Mouse (Mus musculus) liver, postnatal 0 days (tissue): Measurements from ENCODE around the gene Traf7. TPM values are rescaled to one million over a fixed set of nuclear protein-coding genes. Genes with fewer than 3 reads are reported as not detected.

Source experiments
- ATAC-seq: fragments of 200-750 bp; cut with Nextera tagmentation; 2 replicates; pipeline ENCODE4 v1.8.0; 2017; ENCODE audit warnings: mild to moderate bottlenecking, moderate library complexity
- DNase-seq: peaks from one replicate; pipeline ENCODE4 v3.0.0-alpha.2; 2016
- H3K27ac ChIP-seq: fragments of 300-500 bp; sonication (generic); 2 replicates; pipeline ENCODE4 v1.5.1; 2014; ENCODE audit warnings: antibody characterized with exemption, moderate library complexity, mild to moderate bottlenecking, low read depth
- H3K27me3 ChIP-seq: fragments of 300-500 bp; sonication (generic); 2 replicates; pipeline ENCODE4 v1.6.1; 2014; ENCODE audit warnings: low read length, control low read depth, mixed read lengths; ENCODE audit not compliant: insufficient read depth
- H3K36me3 ChIP-seq: fragments of 300-500 bp; sonication (generic); replicated peaks from 2 replicates; pipeline ENCODE4 v1.6.1; 2014; ENCODE audit warnings: mild to moderate bottlenecking, control low read depth, low read length, moderate library complexity, mixed read lengths; ENCODE audit not compliant: insufficient read depth
- H3K4me1 ChIP-seq: fragments of 300-500 bp; sonication (generic); 2 replicates; pipeline ENCODE4 v1.6.1; 2014; ENCODE audit warnings: antibody characterized with exemption, mild to moderate bottlenecking, control low read depth; ENCODE audit not compliant: insufficient read depth
- H3K4me2 ChIP-seq: fragments of 300-500 bp; sonication (generic); 2 replicates; pipeline ENCODE4 v1.6.1; 2014; ENCODE audit warnings: low read depth, mild to moderate bottlenecking, low read length, moderate library complexity, mixed read lengths
- H3K4me3 ChIP-seq: fragments of 300-500 bp; sonication (generic); 2 replicates; pipeline ENCODE4 v1.5.1; 2014; ENCODE audit warnings: low read depth, low read length
- H3K9ac ChIP-seq: fragments of 300-500 bp; sonication (generic); replicated peaks from 2 replicates; pipeline ENCODE4 v1.6.1; 2014; ENCODE audit warnings: mild to moderate bottlenecking, moderate library complexity
- H3K9me3 ChIP-seq: fragments of 300-500 bp; sonication (generic); 2 replicates; pipeline ENCODE4 v1.6.1; 2016; ENCODE audit warnings: mild to moderate bottlenecking, control low read depth, low read length, mixed read lengths
- CTCF ChIP-seq: sonication (generic); IDR thresholded peaks from 2 replicates; pipeline ENCODE4 v1.5.1; 2016; ENCODE audit warnings: antibody characterized with exemption, low read depth
- EP300 ChIP-seq: IDR thresholded peaks from 2 replicates; pipeline ENCODE4 v1.6.1; 2016; ENCODE audit warnings: antibody characterized with exemption, low read depth, mild to moderate bottlenecking
- whole genome bisulfite sequencing: fragments of 180-500 bp; shearing (Covaris S2); extraction: QIAGEN DNeasy Blood & Tissue Kit; methylation state at CpG from one replicate; pipeline ENCODE4 v1.1.7; 2014; ENCODE audit not compliant: insufficient replicate concordance; 5-methylcytosine and 5-hydroxymethylcytosine counted together
- polyA plus RNA-seq: library from polyadenylated mRNA; unstranded; fragments of >200 nt; fragmentation: Nextera tagmentation; extraction: Ambion mirVana; gene quantifications from 2 replicates; pipeline ENCODE4 v1.2.1, GENCODE M21; 2015

Traf7 gene
- polyA plus RNA-seq, 1 experiment from 2014 or later, result 17.2 TPM

DNA sequence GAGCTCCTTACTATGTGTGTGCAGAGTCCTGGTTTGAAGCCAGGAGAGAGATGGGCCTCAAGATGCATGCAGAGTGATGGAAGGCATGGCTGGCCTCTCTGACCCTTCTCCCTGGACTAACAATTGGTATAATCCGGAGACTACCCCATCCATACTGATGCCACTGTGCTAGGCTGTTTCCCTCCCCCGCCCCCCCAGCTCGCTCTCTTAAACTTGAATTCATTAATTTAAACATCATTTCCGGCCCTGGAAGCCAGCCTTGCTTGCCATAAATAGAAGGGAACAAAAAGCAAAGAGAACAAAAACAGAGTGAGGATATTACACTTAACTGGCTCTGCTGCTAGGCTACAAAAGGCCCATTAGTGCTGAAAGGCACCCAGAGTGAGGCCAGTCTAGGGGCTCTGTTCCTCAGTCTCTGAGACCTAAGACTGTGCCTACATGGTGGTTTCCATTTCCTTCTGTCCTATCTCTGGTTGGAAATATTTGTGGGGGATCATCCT, 30.9 kb upstream of the Traf7 start:
- no peak overlapping the region for H3K4me2 ChIP-seq
- H3K27ac ChIP-seq, result peak overlapping the region; percentile 67
- H3K27me3 ChIP-seq, result no peaks in the 10 kb centered on the region
- H3K9me3 ChIP-seq, result no peaks in the 10 kb centered on the region
- H3K9ac ChIP-seq, result no peak overlapping the region
- 62% methylated on average over 4 of the region's 4 CpGs for WGBS
- DNase-seq (no peak), ATAC-seq (no peak)
- no peaks in the 10 kb centered on the region for H3K36me3 ChIP-seq
- TF ChIP-seq EP300 (no peak), CTCF (no peak)
- H3K4me3 ChIP-seq, result no peak overlapping the region
- H3K4me1 ChIP-seq, result peaks cover 3% of the 10 kb centered on the region; the same call in 1 of the 2 replicates

DNA sequence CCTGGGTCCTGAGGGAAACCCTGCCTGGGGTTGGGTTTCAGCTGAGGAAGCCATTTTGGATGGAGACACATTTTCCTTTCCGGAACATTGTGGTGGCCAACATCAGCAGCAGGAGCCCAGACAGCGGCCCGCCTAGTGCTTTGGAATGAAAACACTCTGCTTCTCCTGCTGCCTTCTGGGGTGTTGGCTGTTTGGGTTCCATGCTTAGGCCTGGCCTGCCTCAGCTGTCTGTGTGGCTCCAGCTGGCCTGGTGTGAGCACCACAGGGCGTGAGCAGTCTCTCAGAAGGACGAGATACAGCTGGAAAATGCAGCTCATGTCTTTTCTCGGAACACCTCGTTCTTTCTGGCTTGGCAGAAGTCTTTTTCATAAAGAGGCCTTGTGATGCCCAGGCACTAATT, 29.4 kb upstream of the Traf7 start:
- Histone ChIP-seq H3K27ac (no peak overlapping the region), H3K4me2 (no peak overlapping the region), H3K36me3 (no peaks in the 10 kb centered on the region), H3K4me1 (peaks cover 3% of the 10 kb centered on the region; the same call in 1 of the 2 replicates), H3K9me3 (no peaks in the 10 kb centered on the region), H3K4me3 (no peak overlapping the region), H3K27me3 (no peaks in the 10 kb centered on the region), H3K9ac (no peak overlapping the region)
- DNase-seq (no peak), ATAC-seq (no peak)
- TF ChIP-seq CTCF, result no peak
- no peak for TF ChIP-seq EP300
- 85% methylated on average over 7 of the region's 7 CpGs for WGBS

DNA sequence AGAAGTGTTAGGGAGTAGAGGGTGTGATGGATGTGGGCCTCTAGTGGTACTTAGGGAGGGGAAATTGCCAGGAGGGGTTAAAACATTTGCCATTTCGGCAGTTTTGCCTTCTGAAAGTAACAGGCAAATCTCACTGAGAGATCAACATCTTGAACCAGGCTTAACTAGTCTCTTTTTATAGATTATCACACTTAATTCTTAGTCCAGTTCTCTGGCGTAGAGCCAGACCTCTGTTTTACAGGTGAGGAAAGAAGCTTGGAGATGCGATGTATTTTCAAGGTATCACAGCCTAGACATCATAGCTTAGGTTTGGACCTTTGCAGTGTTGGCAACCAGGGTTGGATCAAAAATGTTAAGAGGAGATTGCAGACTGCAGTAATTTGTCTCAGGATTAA, 23.3 kb upstream of the Traf7 start:
- H3K4me3 ChIP-seq, result peak overlapping the region; percentile 82
- no peak for TF ChIP-seq CTCF
- TF ChIP-seq EP300, result no peak
- H3K27ac ChIP-seq, result no peak overlapping the region
- H3K4me1 ChIP-seq, result peaks cover 18% of the 10 kb centered on the region
- 62% methylated on average over 3 of the region's 3 CpGs for WGBS
- peak overlapping the region; percentile 81 for H3K9ac ChIP-seq
- ATAC-seq (no peak), DNase-seq (no peak)
- no peaks in the 10 kb centered on the region for H3K27me3 ChIP-seq
- peak overlapping the region; percentile 100 for H3K4me2 ChIP-seq
- H3K9me3 ChIP-seq, result no peaks in the 10 kb centered on the region
- H3K36me3 ChIP-seq, result no peaks in the 10 kb centered on the region

DNA sequence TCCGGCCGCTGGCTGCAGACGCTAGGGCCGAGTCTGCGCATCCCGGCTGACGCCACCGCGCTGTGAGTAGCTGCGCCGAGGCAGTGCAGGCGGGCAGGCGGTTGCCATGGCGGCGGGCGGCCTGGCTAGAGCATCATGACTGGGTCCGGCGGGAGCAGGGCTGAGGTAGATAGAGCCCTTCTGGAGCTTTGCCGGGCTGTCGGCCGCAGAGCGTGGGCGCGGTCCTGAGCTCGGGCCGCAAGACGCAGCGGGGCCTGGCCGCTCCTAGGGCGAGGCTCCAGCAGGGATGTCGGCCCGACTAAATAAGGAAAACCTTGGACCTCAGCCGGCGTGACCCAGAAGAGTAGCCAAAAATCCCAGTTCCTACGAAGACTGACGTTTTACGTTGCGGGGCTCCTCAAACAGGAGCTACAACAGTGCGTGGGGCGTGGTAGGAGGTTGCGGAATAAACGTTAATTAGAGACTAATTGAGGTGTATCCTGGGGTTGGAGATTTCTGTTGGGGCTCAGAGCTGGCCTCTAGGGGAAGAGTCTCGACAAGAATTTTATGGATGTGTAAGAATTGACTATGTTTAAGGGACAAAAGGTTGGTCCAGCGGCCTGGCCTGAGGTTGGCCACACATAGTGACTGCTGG, 22.8 kb upstream of the Traf7 start:
- TF ChIP-seq EP300 (no peak), CTCF (no peak)
- Histone ChIP-seq H3K9ac (peak overlapping the region; percentile 81), H3K9me3 (no peaks in the 10 kb centered on the region), H3K36me3 (no peaks in the 10 kb centered on the region), H3K27ac (peak overlapping the region; percentile 92), H3K4me1 (peaks cover 18% of the 10 kb centered on the region), H3K4me3 (peak overlapping the region; percentile 82), H3K4me2 (peak overlapping the region; percentile 100), H3K27me3 (no peaks in the 10 kb centered on the region)
- DNase-seq (peak; percentile 80), ATAC-seq (peak; percentile 70)
- 3% methylated on average over 44 of the region's 44 CpGs for WGBS

DNA sequence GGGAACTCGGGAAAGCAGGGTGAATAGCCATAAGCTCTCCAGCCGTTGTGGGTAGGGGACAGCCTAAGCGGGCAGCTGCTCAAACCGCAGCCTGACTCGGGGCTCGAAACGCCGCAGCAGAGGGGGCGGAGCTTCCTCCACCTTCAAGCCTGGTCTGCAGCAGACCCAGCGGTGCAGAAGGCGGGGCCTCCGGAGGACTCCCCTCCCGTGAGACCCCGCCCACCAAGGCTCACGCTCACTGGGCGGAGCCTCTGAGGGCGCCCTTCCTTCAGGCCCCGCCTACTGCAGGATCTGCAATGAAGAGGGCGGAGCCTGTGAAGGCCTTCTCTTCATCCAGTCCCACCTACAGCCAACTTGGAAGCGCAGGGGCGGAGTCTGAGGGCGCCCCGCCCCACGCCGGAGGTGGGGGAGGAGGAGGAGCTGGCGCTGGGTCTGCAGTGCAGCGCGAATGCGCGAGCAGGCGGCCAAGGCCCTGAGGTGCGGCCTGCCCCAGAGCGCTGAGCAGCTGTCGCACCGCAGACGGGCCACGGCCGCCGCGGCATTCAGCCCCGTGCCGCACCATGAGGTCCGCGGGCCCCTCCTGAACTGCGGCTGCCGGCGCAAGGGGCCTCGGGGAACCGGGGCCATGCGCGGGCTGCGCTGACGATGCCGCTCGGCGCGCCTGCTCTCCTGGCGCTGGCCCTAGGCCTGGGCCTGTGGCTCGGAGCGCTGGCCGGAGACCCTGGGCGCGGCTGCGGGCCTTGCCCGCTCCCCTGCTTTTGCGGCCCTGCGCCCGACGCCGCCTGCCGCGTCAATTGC, 22.1 kb upstream of the Traf7 start, which contains the start of gene Pkd1:
TSS of gene Pkd1 (plus strand) at position 217 of the 798 bp plus-strand sequence.
- peak within 1 kb of the TSS; percentile 82 for H3K4me3 ChIP-seq
- H3K9ac ChIP-seq, result peak within 1 kb of the TSS; percentile 81
- no peaks in the 10 kb centered on the region for H3K9me3 ChIP-seq
- H3K4me1 ChIP-seq, result peaks cover 18% of the 10 kb centered on the region
- no peaks in the 10 kb centered on the region for H3K27me3 ChIP-seq
- H3K36me3 ChIP-seq, result no peaks in the 10 kb centered on the region
- peak; percentile 99 for DNase-seq
- TF ChIP-seq CTCF (no peak), EP300 (no peak)
- H3K27ac ChIP-seq, result peak within 1 kb of the TSS; percentile 92
- ATAC-seq, result peak; percentile 94
- WGBS, result under 1% methylated on average over 58 of the region's 72 CpGs
- peak within 1 kb of the TSS; percentile 100 for H3K4me2 ChIP-seq

DNA sequence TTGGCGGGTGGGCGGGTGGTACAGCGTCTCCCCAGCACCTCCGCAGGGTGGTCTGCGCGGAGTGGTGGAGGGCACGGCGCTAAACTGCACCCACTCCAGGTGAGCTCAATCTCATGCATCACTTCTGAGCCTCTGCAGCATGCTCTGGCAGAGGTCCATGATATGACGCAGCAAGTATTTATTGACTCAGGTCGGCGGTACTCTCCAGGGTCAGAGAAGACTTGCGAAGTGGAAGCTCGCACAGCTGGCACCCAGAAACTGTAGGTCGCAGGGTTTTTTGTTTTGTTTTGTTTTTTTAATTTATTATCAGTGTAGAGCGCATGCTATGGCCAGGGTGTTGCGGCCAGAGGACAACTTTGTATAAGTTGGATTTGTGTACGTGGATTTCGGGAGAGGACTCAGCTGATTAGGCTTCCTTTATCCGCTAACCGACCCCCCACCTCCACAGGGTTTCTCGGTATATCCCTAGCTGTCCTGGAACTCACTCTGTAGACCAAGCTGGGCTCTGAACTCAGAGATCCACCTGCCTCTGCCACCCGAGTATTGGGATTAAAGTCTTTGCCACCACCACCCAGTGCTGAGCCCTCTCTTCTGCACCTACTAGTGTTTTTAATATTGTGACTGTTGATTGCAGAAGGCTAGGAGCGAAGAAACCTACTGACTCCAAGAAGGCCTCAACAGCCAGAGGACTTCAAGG, 21.3 kb upstream of the Traf7 start:
- Histone ChIP-seq H3K4me1 (peaks cover 18% of the 10 kb centered on the region), H3K4me3 (peak overlapping the region; percentile 82), H3K9me3 (no peaks in the 10 kb centered on the region), H3K36me3 (no peaks in the 10 kb centered on the region), H3K9ac (peak overlapping the region; percentile 60), H3K4me2 (peak overlapping the region; percentile 100), H3K27ac (peak overlapping the region; percentile 90), H3K27me3 (no peaks in the 10 kb centered on the region)
- DNase-seq (peak; percentile 83), ATAC-seq (peak; percentile 20)
- no peak for TF ChIP-seq EP300
- TF ChIP-seq CTCF, result no peak
- under 1% methylated on average over 23 of the region's 23 CpGs for WGBS
